Mouse (Mus musculus) embryonic facial prominence, embryonic 11.5 days (tissue): ENCODE results near the gene Lrrc72. TPM values are rescaled to one million over a fixed set of nuclear protein-coding genes. Genes with fewer than 3 reads are reported as not detected.

Experiments
- ATAC-seq: fragments of 200-750 bp; cut with Nextera tagmentation; replicated peaks from 2 replicates; pipeline ENCODE4 v1.8.0; 2017; ENCODE audit warnings: low read depth; ENCODE audit not compliant: insufficient number of reproducible peaks, low FRiP score, low TSS enrichment
- DNase-seq: peaks from one replicate; pipeline ENCODE4 v3.0.0-alpha.2; 2015; ENCODE audit warnings: low spot score
- H3K27ac ChIP-seq: fragments of 300-500 bp; sonication (generic); replicated peaks from 2 replicates; pipeline ENCODE4 v1.5.1; 2014; ENCODE audit warnings: mild to moderate bottlenecking, low read depth, low read length, control low read depth
- H3K27me3 ChIP-seq: fragments of 300-500 bp; sonication (generic); 2 replicates; pipeline ENCODE4 v1.6.1; 2014; ENCODE audit warnings: mild to moderate bottlenecking, low read length, moderate library complexity, mixed read lengths; ENCODE audit not compliant: control insufficient read depth, insufficient read depth
- H3K36me3 ChIP-seq: fragments of 300-500 bp; sonication (generic); replicated peaks from 2 replicates; pipeline ENCODE4 v1.6.1; 2014; ENCODE audit warnings: low read depth, mild to moderate bottlenecking, low read length, moderate library complexity, mixed read lengths; ENCODE audit not compliant: control insufficient read depth, insufficient read depth
- H3K4me1 ChIP-seq: fragments of 300-500 bp; sonication (generic); 2 replicates; pipeline ENCODE4 v1.6.1; 2014; ENCODE audit warnings: low read length, mixed read lengths; ENCODE audit not compliant: control insufficient read depth, insufficient read depth
- H3K4me2 ChIP-seq: fragments of 300-500 bp; sonication (generic); 2 replicates; pipeline ENCODE4 v1.6.1; 2014; ENCODE audit warnings: low read depth, mild to moderate bottlenecking, control low read depth, low read length, moderate library complexity
- H3K4me3 ChIP-seq: fragments of 300-500 bp; sonication (generic); 2 replicates; pipeline ENCODE4 v1.5.1; 2014; ENCODE audit warnings: low read depth, low read length, control low read depth
- H3K9ac ChIP-seq: fragments of 300-500 bp; sonication (generic); replicated peaks from 2 replicates; pipeline ENCODE4 v1.6.1; 2014; ENCODE audit warnings: mild to moderate bottlenecking, control low read depth, low read length
- H3K9me3 ChIP-seq: fragments of 300-500 bp; sonication (generic); replicated peaks from 2 replicates; pipeline ENCODE4 v1.6.1; 2016; ENCODE audit warnings: mild to moderate bottlenecking, low read length, inconsistent platforms, mixed read lengths; ENCODE audit not compliant: control insufficient read depth
- WGBS: fragments of 180-500 bp; shearing (Covaris S2); extraction: QIAGEN DNeasy Blood & Tissue Kit; methylation state at CpG from one replicate; pipeline ENCODE4 v1.1.7; 2014; 5-methylcytosine and 5-hydroxymethylcytosine counted together
- polyA plus RNA-seq: library from polyadenylated mRNA; unstranded; fragments of >200 nt; fragmentation: Nextera tagmentation; extraction: Ambion mirVana; gene quantifications from 2 replicates; pipeline ENCODE4 v1.2.1, GENCODE M21; 2014

The Lrrc72 gene
- polyA plus RNA-seq, result not detected in 2 replicates

DNA sequence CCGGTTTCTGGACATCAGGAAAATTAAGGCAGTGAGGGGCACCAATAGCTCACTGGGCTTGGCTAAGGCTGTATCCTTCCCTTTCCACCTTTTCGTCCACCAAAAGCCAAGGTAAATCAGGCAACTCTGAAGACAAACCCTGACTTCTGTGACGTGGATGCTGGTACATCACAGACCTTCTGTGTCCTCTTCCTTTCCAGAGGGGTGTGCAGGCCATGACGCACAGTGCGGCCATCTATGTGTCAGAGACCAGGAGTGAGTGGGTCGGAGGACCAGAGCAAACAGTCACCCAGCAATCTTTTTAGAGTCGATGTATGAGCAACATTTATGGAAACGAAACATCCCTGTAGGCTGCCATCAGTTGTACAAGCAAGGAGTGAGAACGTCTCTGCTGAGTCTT is at the start of gene Lrrc72:
Gene Lrrc72, minus strand, starts transcription at position 101 of the 400 bp plus-strand sequence.
- Histone ChIP-seq H3K4me2 (no peak within 1 kb of the TSS), H3K36me3 (no peaks in the 10 kb centered on the region), H3K9me3 (no peaks in the 10 kb centered on the region), H3K27ac (no peak within 1 kb of the TSS), H3K27me3 (no peaks in the 10 kb centered on the region), H3K4me3 (no peak within 1 kb of the TSS), H3K4me1 (no peaks in the 10 kb centered on the region), H3K9ac (no peak within 1 kb of the TSS)
- no peak for ATAC-seq
- no peak for DNase-seq
- 91% methylated on average over 9 of the region's 9 CpGs for WGBS

GRCm38 (mm10) chr12:36302326-36302725 is 49.1 kb upstream of the Lrrc72 start:
- DNase-seq (no peak), ATAC-seq (no peak)
- Histone ChIP-seq H3K9ac (no peak overlapping the region), H3K4me2 (no peak overlapping the region), H3K4me3 (no peak overlapping the region), H3K27ac (no peak overlapping the region), H3K36me3 (no peaks in the 10 kb centered on the region), H3K9me3 (no peaks in the 10 kb centered on the region), H3K27me3 (no peaks in the 10 kb centered on the region), H3K4me1 (no peaks in the 10 kb centered on the region)
- 83% methylated on average over 12 of the region's 12 CpGs for WGBS

DNA sequence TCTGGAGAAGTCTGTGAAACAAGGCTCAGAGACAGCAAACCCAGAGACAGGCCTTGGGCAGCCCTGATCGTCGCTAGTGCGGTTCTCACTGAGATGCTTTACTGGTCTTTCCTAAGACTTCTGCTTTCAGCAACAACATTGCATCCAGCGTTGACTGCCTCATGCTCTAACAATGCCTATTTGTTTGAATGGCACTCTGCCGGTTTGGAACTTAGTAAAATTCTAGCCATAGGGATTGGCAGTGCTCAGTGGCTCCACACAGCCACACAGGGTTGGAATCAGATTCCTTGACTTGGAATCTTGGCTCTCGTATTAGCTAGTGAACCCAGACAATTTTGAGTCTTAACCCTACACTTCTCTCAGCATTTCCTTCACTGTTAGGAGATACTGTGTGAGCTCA is 38.1 kb upstream of the Lrrc72 start:
- Histone ChIP-seq H3K4me1 (no peaks in the 10 kb centered on the region), H3K36me3 (no peaks in the 10 kb centered on the region), H3K4me2 (no peak overlapping the region), H3K9ac (no peak overlapping the region), H3K27me3 (no peaks in the 10 kb centered on the region), H3K4me3 (no peak overlapping the region), H3K9me3 (no peaks in the 10 kb centered on the region), H3K27ac (no peak overlapping the region)
- WGBS, result 63% methylated on average over 6 of the region's 6 CpGs
- DNase-seq (no peak), ATAC-seq (no peak)

GRCm38 (mm10) chr12:36290465-36290864 is 37.3 kb upstream of the Lrrc72 start:
- Histone ChIP-seq H3K27me3 (no peaks in the 10 kb centered on the region), H3K4me3 (no peak overlapping the region), H3K36me3 (no peaks in the 10 kb centered on the region), H3K27ac (no peak overlapping the region), H3K4me2 (no peak overlapping the region), H3K9ac (no peak overlapping the region), H3K4me1 (no peaks in the 10 kb centered on the region), H3K9me3 (no peaks in the 10 kb centered on the region)
- no peak for ATAC-seq
- DNase-seq, result no peak
- WGBS, result 89% methylated on average over 4 of the region's 4 CpGs

GRCm38 (mm10) chr12:36289634-36290033 is 36.4 kb upstream of the Lrrc72 start:
- H3K9me3 ChIP-seq, result no peaks in the 10 kb centered on the region
- no peaks in the 10 kb centered on the region for H3K27me3 ChIP-seq
- no peak for ATAC-seq
- H3K27ac ChIP-seq, result no peak overlapping the region
- no peak for DNase-seq
- H3K9ac ChIP-seq, result no peak overlapping the region
- H3K4me2 ChIP-seq, result no peak overlapping the region
- no peaks in the 10 kb centered on the region for H3K4me1 ChIP-seq
- no peak overlapping the region for H3K4me3 ChIP-seq
- H3K36me3 ChIP-seq, result no peaks in the 10 kb centered on the region
- WGBS, result 94% methylated on average over 8 of the region's 8 CpGs

GRCm38 (mm10) chr12:36274823-36275222 is 21.6 kb upstream of the Lrrc72 start:
- ATAC-seq, result no peak
- Histone ChIP-seq H3K27ac (no peak overlapping the region), H3K4me3 (no peak overlapping the region), H3K4me1 (no peaks in the 10 kb centered on the region), H3K4me2 (no peak overlapping the region), H3K27me3 (no peaks in the 10 kb centered on the region), H3K9me3 (no peaks in the 10 kb centered on the region), H3K9ac (no peak overlapping the region), H3K36me3 (no peaks in the 10 kb centered on the region)
- DNase-seq, result no peak
- WGBS, result 70% methylated on average over 3 of the region's 3 CpGs

DNA sequence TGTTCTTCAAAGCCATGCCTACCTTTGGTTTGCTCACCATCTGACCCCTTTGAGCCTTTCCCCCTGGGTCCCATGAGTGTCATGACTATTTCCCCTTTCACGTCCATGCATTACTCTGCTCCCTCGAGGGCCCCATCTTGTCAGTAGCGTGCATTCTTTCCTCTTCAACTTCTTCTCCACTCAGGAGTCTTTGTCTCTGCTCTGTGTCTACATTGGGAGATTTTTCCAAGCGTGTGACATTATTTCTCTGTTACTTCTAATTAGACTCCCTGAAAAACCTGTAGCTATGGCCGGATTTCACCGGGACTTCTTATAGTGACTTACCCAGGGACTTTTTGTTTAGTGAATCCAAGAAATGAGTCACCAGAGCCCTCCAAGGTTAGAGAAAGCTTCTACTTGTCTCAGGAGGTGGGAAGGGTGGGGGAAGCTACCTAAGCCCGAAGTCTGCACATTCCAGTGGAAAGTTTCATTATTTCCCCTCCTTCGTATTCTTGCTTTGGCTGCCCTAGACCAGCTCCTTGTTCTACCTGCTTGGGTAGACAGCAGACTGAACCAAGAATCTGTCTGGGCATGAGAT is 14.6 kb upstream of the Lrrc72 start:
- H3K27me3 ChIP-seq, result no peaks in the 10 kb centered on the region
- H3K9me3 ChIP-seq, result no peaks in the 10 kb centered on the region
- no peak overlapping the region for H3K9ac ChIP-seq
- no peak for DNase-seq
- ATAC-seq, result no peak
- H3K36me3 ChIP-seq, result no peaks in the 10 kb centered on the region
- no peaks in the 10 kb centered on the region for H3K4me1 ChIP-seq
- no peak overlapping the region for H3K4me3 ChIP-seq
- H3K4me2 ChIP-seq, result no peak overlapping the region
- WGBS, result 86% methylated on average over 8 of the region's 8 CpGs
- H3K27ac ChIP-seq, result no peak overlapping the region

- Histone ChIP-seq H3K27ac (no peak overlapping the region), H3K27me3 (no peaks in the 10 kb centered on the region), H3K4me2 (no peak overlapping the region), H3K4me1 (no peaks in the 10 kb centered on the region), H3K4me3 (no peak overlapping the region), H3K9ac (no peak overlapping the region), H3K36me3 (no peaks in the 10 kb centered on the region), H3K9me3 (no peaks in the 10 kb centered on the region)
- ATAC-seq, result no peak
- WGBS, result 70% methylated on average over 11 of the region's 11 CpGs
- DNase-seq, result peak; percentile 6
Observed at GRCm38 (mm10) chr12:36262116-36262721, 9.0 kb upstream of the Lrrc72 start.
